Mouse (Mus musculus) left cerebral cortex, postnatal 14 days (tissue): ENCODE results near the gene Hexa. TPM values are rescaled to one million over a fixed set of nuclear protein-coding genes. Genes with fewer than 3 reads are reported as not detected.
A peak's percentile ranks its signal among the peaks of the same experiment; 100 is the strongest.

Experiments
- DNase-seq, 2 experiments: peaks; one replicate each; pipeline ENCODE4 v3.0.0; 2021 to 2022; ENCODE audit warnings: low spot score in 2 of 2, mixed read lengths in 1 of 2
- intact Hi-C: fragments of 180-260 bp; cut with DNase I; formaldehyde crosslinking; loops from one replicate; pipeline ENCODE4 v1.15.1; 2025
- total RNA-seq, 2 experiments: library from RNA; stranded (reverse); gene quantifications; 2 replicates each; pipeline ENCODE4 v1.2.3; 2021

Gene Hexa
- total RNA-seq, 2 experiments from 2014 or later: 40.1 to 43.3 TPM

DNA sequence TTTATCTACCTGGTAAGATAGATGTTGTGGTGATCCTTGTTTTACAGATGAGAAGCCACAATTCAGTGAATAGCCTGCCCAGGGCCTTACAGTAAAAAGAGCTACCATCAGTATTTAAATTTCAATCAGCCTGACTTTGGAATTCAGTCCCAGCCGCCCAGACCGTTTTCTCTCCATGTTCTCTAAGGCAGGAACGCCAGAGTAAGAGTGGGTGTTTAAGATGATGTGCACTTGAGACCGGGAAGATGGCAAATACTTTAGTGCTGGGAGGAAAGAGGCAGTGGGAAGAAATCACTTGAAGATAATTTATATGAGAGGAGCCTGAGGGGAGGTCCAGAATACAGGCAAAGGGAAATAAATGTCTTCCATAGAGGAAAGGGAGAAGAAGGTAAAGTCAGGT, 10.7 kb downstream of the Hexa start:
- DNase-seq: peak in 1 of 2 experiments; percentile 32

DNA sequence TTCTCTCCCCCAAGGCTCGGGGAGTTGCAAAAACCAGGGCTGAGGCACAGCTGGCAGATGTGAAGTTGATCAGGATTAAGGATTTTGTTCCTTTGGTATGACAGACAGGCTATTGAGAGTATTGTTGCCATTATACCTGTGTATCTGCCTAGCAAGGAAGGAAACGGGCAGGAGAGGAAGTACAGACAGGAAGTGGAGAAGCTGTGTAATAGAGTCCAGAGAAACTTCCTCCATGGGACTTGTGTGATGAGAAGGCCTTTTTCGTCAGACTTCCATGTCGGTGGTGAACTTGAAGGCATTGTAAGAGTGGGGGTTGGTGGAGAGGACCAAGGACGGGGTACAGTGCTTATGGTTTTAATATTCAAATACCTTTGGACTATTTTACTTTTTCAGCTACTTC, 11.7 kb downstream of the Hexa start:
- DNase-seq: no peak
- intact Hi-C loops: no loop called here

More for the DNA sequence above, 10.7 kb downstream of the Hexa start:
- intact Hi-C loops: no loop called here

DNA sequence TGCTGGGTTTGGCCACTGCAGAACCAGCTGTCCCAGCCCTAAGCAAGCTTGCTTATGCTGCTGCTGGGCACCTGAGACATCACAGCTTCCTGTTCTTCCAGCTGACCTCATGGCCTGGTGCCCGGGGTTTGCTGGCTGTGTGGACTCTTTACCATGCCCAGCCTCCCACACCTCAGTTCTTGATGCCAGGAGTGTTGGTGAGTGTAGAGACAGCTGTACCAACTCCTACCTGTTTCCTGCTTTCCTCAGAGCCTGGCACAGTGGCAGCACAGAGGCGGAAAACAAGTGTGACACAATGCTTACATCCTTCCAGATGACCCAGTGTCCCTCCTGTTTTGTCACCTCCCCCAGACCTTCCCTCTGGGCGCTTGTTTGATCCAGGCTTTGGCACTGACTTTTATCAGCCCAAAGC, 12.3 kb downstream of the Hexa start:
- no peak for DNase-seq
- intact Hi-C loops: no loop called here

- DNase-seq: no peak
- intact Hi-C loops: no loop called here
Measured at GRCm38 (mm10) chr9:59552610-59553009, 13.3 kb downstream of the Hexa start.

GRCm38 (mm10) chr9:59553719-59554118, 14.4 kb downstream of the Hexa start:
- DNase-seq: no peak
- intact Hi-C loops: no loop called here

GRCm38 (mm10) chr9:59565600-59565999, 26.3 kb downstream of the Hexa start:
- peak; percentile 74 to 79 for DNase-seq
- intact Hi-C loops: loop anchor here (5.0 kb wide), 1 partner anchor 78 kb away; the partner anchor contains the start of gene Arih1

- intact Hi-C loops: loop anchor here (5.0 kb wide), 1 partner anchor 80 kb away; the partner anchor contains the start of gene Arih1
- DNase-seq: peak; percentile 60 to 77
Measured at GRCm38 (mm10) chr9:59567111-59567510, 27.8 kb downstream of the Hexa start.

DNA sequence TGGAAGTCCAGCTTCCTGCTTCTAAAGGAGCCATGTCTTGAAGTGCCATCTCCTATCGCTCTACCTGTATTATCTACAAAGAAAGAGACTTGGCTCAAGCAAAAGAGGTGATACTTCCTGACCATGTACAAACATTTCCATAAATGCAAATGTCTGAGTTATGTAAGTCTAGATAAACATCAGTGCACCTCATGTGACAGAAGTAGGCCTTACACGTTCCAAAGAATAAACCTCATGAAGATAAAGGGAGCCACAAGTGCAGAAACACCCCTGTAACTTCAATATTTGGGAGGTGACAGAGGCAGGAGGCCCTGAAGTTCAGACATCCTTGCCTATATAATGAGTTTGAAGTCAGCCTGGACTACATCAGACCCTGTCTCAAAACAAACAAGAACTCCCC, 32.5 kb downstream of the Hexa start:
- no peak for DNase-seq
- intact Hi-C loops: no loop called here

- DNase-seq: no peak
- intact Hi-C loops: no loop called here
Measured at GRCm38 (mm10) chr9:59577401-59577800, 38.1 kb downstream of the Hexa start.

- intact Hi-C loops: no loop called here
- DNase-seq: peak; percentile 92 to 95
Measured at GRCm38 (mm10) chr9:59577844-59578504, 38.6 kb downstream of the Hexa start, which contains the start of gene Celf6. Gene Celf6, plus strand, starts transcription at chr9:59577917.

GRCm38 (mm10) chr9:59578505-59578867, 39.1 kb downstream of the Hexa start:
- intact Hi-C loops: no loop called here
- no peak for DNase-seq

DNA sequence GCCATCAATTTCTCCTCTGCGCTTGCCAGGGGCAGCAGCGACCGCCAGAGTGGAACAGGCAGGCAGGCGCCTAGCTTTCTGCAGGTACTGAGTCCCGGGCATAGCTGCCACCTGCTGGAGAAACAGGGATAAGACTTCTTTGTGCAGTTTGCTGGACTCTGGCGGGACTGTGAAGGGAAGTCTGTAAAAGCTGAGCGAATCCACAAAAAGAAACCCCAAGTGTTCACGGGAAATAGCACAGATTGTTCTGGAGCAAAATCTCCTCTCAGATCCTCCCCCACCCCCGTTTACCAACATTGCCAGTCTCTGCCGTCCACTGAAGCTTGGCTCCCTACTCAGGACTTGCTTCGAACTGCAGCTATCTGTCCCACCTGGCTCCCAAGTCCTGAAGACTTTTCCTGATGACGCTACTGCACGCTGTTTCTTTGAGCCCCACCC, 45.5 kb downstream of the Hexa start:
- intact Hi-C loops: no loop called here
- peak; percentile 89 to 93 for DNase-seq

DNA sequence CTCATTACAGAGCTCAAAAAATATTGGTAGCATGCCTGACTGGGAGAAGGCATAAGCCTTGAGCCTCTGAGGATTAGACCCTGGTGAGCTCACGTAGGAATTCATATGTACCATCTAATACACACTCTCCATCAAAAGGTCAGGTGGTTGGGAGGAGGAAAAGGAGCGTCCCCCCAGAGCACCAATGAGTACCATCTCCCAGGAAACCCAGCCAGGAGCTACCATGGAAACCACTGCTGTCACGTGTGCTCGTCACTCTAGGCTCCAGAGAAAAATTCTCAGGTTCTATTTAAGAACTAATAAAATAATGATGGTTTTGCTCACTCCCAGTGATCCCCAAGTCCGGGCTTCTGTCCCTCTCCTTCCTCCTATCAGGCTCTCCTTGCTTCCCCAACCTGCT, 48.9 kb downstream of the Hexa start:
- DNase-seq: peak; percentile 52 to 75
- intact Hi-C loops: no loop called here

DNA sequence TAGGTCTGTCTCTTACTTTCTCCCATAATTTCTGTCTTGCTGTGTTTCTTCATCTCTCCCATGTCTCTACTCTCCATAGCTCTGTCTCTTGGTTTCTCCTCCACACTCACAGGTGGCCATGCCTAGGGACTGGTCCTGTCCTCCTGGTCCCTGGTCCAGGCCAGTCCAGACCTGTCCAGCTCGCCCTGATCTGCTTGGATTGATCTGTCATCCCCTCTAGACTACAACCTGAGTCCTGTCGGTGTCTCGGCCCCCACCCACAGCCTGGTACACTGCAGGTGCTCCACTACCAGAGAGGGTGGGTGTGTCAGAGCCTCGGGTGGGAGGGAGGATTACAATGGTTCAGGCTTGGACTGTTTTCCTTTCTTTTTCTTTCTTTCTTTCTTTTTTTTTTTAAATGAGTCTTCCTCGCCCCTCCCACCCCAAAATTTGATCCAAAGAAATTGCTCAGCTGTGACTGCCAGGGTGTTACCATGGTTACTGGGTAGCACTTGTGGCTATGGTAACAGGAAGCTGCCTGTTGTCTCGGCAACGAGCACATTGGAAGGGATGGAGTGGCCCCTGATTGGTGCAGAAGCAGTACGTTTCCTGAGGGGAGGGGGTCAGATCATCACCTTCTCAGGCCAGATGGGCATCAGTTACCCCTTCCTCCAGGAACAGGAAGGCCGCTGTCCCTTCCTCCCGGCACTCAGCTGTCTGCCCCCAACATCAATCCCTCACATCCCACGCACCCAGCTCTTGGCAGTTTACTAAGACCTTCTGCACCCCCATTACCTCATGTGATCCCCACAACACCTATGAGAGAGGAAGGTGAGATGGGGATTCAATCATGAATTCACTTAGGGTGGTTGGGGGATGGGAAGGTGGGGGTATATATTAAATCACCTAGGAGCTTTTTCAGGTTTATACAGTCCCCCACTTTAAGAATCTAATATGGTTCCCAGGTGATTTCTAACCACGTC, 49.7 kb downstream of the Hexa start:
- intact Hi-C loops: no loop called here
- peak; percentile 85 to 93 for DNase-seq

DNA sequence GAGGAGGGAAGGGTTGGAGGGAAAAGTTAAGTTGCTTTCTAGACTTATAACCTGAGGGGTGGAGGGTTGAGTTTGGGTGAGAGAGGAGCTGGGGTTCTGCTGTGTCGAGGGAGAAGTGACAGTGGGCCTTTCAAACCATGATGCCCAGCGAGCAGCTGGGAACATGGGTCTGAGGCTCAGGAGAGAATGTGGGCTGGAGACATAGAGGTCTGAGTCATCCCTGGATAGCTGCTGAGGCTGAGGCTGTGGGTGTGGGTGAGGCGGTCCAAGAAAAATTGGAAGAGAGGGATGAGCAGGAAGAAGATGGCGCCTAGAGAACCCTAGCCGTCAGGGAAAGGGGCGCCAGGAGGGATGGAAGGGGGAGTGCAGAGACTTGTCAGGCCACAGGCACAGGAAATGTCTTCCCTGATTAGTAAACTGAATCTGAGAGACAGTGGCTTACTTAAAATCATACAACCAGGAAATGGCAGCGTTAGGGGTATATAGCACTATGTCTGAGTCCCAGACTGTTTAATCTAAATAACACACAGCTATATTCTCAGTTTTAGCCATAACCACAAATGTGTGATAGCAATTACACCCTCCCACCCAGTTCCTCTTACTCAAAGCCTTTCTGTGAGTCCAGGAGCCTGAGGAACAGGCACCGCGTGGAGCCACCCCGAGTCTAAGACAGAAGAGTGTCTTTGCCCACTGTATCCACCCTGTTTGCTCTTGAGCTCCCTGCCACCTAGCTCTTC, 50.5 kb downstream of the Hexa start:
- DNase-seq: peak; percentile 46 to 58
- intact Hi-C loops: no loop called here

- intact Hi-C loops: no loop called here
- no peak for DNase-seq
Measured at GRCm38 (mm10) chr9:59601661-59602060, 62.3 kb downstream of the Hexa start.

DNA sequence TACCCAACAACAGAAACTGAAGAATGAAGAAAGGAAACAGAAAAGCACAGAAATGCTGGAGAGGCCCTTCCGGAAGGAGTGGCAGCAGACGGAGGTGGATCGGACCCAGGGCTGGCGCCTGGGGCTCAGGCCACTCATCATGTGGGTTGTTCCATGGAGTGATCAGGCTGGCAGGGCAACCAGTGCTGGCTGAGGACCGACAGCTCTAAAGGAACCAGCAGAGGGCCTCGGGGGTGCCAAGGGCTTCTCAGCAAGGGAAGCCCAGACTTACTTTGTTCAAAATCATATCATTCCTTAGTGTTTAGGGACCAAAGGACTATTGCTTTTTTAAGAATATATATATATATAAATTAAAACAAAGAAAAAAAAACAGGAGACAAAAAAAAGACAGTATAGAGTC, 66.6 kb downstream of the Hexa start:
- no peak for DNase-seq

DNA sequence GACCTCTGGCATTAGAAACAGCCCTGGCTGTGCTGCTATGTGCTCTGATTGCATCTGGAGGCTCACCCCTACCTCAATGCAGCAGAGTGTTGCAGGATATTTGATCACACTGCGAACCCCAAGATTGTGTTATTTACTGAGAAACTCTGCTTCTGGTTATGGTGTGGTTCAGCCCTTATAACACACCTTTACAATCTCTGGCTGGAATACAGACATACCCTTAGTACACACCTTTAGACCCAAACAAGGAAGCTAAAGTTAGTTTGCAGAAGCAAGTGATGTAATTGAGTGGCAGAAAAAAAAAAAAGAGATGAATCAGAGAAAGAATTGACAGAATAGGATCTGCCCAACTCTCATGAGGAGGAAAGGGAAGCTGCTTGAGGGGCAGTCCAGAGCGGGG, 71.6 kb downstream of the Hexa start:
- intact Hi-C loops: no loop called here

More for the DNA sequence above, 66.6 kb downstream of the Hexa start:
- intact Hi-C loops: no loop called here

More for the DNA sequence above, 71.6 kb downstream of the Hexa start:
- DNase-seq: no peak
